Mouse (Mus musculus): ENCODE data around the gene Mthfd1.

DNA sequence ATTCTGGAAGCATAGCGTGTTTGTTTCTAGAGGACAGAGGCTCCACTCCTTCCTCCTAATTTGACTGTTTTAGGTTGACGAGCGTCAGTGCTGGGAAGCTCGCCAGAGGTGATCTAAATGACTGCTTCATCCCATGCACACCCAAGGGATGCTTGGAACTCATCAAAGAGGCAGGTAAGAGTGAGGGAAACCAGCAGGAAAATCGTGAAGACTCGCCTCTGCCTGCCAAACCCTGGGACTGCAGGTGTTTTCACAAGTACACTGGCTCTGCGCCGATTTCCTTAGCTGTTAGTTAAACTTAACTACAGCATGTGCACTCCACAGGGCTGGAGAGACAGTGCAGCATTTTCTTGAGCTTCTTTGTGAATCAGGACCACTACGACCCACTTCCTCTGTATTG, 25.5 kb downstream of the Mthfd1 start:
- TF ChIP-seq CTCF (IDR thresholded peaks at IDR 0.05; ENCODE audit: control insufficient read depth, insufficient read depth, insufficient read length) = no peak
- TF ChIP-seq MAX (IDR thresholded peaks at IDR 0.05) = no peak
- TF ChIP-seq MYOG (IDR thresholded peaks at IDR 0.05; ENCODE audit: control insufficient read depth, extremely low read depth, insufficient read length) = no peak
- no peak for TF ChIP-seq USF1 (IDR thresholded peaks at IDR 0.05; ENCODE audit: low read depth)
